Mouse (Mus musculus) forebrain, embryonic 12.5 days (tissue): ENCODE data around the gene Fam117b. TPM values are rescaled to one million over a fixed set of nuclear protein-coding genes. Genes with fewer than 3 reads are reported as not detected.

Experiments used
- ATAC-seq: fragments of 200-750 bp; cut with Nextera tagmentation; 2 replicates; pipeline ENCODE4 v1.8.0; 2017; ENCODE audit warnings: moderate TSS enrichment; ENCODE audit not compliant: low FRiP score
- H3K27ac ChIP-seq: fragments of 300-500 bp; sonication (generic); 2 replicates; pipeline ENCODE4 v1.5.1; 2016; ENCODE audit warnings: mild to moderate bottlenecking
- H3K27me3 ChIP-seq: fragments of 300-500 bp; sonication (generic); 2 replicates; pipeline ENCODE4 v1.6.1; 2016; ENCODE audit warnings: mild to moderate bottlenecking
- H3K36me3 ChIP-seq: fragments of 300-500 bp; sonication (generic); replicated peaks from 2 replicates; pipeline ENCODE4 v1.6.1; 2016; ENCODE audit warnings: mild to moderate bottlenecking
- H3K4me1 ChIP-seq: fragments of 300-500 bp; sonication (generic); 2 replicates; pipeline ENCODE4 v1.6.1; 2016
- H3K4me2 ChIP-seq: fragments of 300-500 bp; sonication (generic); 2 replicates; pipeline ENCODE4 v1.6.1; 2016; ENCODE audit warnings: mild to moderate bottlenecking, moderate library complexity
- H3K4me3 ChIP-seq: fragments of 300-500 bp; sonication (generic); replicated peaks from 2 replicates; pipeline ENCODE4 v1.5.1; 2016; ENCODE audit warnings: mild to moderate bottlenecking
- H3K9ac ChIP-seq: fragments of 300-500 bp; sonication (generic); 2 replicates; pipeline ENCODE4 v1.6.1; 2016; ENCODE audit warnings: mild to moderate bottlenecking
- H3K9me3 ChIP-seq: fragments of 300-500 bp; sonication (generic); 2 replicates; pipeline ENCODE4 v1.6.1; 2016
- WGBS: fragments of 180-500 bp; shearing (Covaris S2); methylation state at CpG from one replicate; pipeline ENCODE4 v1.1.7; 2016; 5-methylcytosine and 5-hydroxymethylcytosine counted together
- polyA plus RNA-seq: library from polyadenylated mRNA; unstranded; fragments of >200 nt; fragmentation: Nextera tagmentation; extraction: Ambion mirVana; gene quantifications from 2 replicates; pipeline ENCODE4 v1.2.1, GENCODE M21; 2016

Gene Fam117b
- polyA plus RNA-seq, 1 experiment from 2014 or later: 23.4 TPM

- Histone ChIP-seq H3K36me3 (no peaks in the 10 kb centered on the region), H3K4me3 (no peak overlapping the region), H3K9me3 (no peaks in the 10 kb centered on the region), H3K9ac (no peak overlapping the region), H3K4me2 (no peak overlapping the region), H3K27me3 (no peaks in the 10 kb centered on the region), H3K4me1 (no peaks in the 10 kb centered on the region), H3K27ac (no peak overlapping the region)
- WGBS: 89% methylated on average over 2 of the region's 2 CpGs
- ATAC-seq: no peak
These were observed 13.1 kb upstream of the Fam117b start for GRCm38 (mm10) chr1:59899679-59900078.

DNA sequence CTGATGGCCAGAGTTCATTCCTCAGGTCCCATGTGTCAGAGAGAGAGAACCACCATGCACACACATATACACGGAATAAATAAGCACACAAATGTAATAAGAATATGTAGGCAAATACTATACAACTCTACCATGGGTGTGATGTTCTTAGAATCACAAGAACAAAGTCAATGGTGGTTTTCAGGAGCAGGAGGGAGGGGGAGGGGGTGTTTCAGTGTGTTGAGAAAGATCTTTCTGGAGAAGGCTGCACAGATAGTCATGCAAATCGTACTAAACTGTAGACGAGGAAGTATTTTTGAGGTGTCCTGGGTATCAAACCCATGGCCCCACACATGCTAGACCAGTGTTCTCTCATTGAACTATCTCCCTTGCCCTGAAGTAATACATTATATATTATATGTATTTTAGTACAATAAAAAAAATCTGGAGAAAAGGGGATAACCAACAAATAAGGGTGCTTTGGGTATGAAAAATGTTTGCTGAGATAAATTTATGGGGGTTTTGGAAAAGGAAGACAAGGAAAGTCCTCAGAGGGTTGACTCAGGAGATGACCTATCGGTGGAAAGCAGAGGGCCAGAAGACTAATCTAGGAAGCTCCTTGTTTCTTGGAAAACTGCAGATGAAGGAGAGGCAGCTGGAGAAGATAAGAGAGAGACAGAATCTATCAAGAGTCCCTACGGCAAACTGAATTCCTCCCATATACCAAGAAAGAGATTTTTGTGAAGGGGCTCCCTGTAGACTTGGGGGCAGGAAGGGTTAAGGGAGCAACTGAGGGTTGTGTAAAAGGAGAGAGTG lies 11.5 kb upstream of the Fam117b start:
- 89% methylated on average over 5 of the region's 5 CpGs for WGBS

DNA sequence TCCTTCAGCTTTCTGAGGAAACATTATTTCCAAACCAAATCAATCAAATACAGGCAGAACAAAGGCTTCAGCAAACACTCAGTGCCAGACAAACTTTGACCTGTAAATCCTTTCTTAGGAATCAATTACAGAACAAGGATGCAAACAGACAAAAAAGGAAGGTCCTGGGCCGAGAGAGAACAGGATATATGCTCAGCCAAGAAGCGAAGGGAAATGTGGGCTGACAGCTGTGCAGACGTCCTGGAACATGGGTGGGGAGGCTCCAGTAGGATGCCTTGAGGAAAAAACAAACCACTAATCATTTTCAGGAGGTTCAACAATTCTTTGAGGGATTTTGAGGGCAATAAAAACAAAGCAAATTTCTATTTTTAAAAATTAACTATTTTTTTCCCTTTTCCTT lies 10.2 kb upstream of the Fam117b start:
- no peak overlapping the region for H3K4me3 ChIP-seq
- no peaks in the 10 kb centered on the region for H3K27me3 ChIP-seq
- H3K9ac ChIP-seq: no peak overlapping the region
- 43% methylated on average over 3 of the region's 3 CpGs for WGBS
- no peaks in the 10 kb centered on the region for H3K4me1 ChIP-seq
- no peaks in the 10 kb centered on the region for H3K36me3 ChIP-seq
- no peaks in the 10 kb centered on the region for H3K9me3 ChIP-seq
- H3K4me2 ChIP-seq: no peak overlapping the region
- no peak overlapping the region for H3K27ac ChIP-seq
- no peak for ATAC-seq

More for the DNA sequence above, 11.5 kb upstream of the Fam117b start:
- no peak for ATAC-seq
- H3K27ac ChIP-seq: no peak overlapping the region
- H3K9me3 ChIP-seq: no peaks in the 10 kb centered on the region
- H3K4me2 ChIP-seq: no peak overlapping the region
- H3K27me3 ChIP-seq: no peaks in the 10 kb centered on the region
- H3K4me3 ChIP-seq: no peak overlapping the region
- no peak overlapping the region for H3K9ac ChIP-seq
- no peaks in the 10 kb centered on the region for H3K36me3 ChIP-seq
- no peaks in the 10 kb centered on the region for H3K4me1 ChIP-seq

DNA sequence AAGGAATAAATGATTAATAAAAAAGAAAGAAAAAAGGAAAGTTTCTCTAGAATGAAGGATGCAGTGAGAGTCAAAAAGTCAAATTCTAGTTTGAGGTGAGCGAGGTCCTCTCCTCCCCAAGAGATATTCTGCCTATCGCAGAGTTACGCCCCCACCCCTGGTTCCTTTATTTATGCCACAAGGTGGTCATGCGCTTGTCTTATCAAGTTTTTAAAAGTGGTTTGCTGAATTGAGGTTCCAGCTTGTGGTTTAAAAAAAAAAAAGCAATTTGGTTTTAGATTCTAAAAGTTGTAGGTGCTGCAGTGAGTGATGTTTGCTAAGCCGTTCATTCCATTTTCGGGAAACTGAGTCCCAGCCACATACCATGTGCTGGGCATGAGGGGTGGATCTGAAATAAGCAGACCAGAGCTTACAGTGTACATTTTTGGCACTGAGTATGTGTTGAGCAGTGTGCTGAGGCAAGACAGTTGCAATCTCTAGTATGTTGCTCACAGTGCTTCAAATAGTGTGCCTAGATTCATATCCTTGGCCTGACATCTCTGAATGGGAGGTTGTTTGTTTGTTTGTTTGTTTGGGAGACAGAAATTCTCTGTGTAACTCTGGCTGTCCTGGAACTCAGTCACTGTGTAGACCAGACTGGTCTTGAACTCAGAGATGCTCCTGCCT lies 8.0 kb upstream of the Fam117b start:
- no peaks in the 10 kb centered on the region for H3K36me3 ChIP-seq
- no peak overlapping the region for H3K4me2 ChIP-seq
- no peak overlapping the region for H3K9ac ChIP-seq
- no peak overlapping the region for H3K4me3 ChIP-seq
- no peaks in the 10 kb centered on the region for H3K27me3 ChIP-seq
- no peaks in the 10 kb centered on the region for H3K9me3 ChIP-seq
- ATAC-seq: no peak
- no peaks in the 10 kb centered on the region for H3K4me1 ChIP-seq
- H3K27ac ChIP-seq: no peak overlapping the region
- WGBS: 95% methylated on average over 6 of the region's 6 CpGs

GRCm38 (mm10) chr1:59905916-59906315 lies 6.9 kb upstream of the Fam117b start:
- Histone ChIP-seq H3K9ac (no peak overlapping the region), H3K4me2 (no peak overlapping the region), H3K27me3 (no peaks in the 10 kb centered on the region), H3K4me3 (no peak overlapping the region), H3K9me3 (no peaks in the 10 kb centered on the region), H3K36me3 (no peaks in the 10 kb centered on the region), H3K27ac (no peak overlapping the region), H3K4me1 (no peaks in the 10 kb centered on the region)
- 82% methylated on average over 2 of the region's 2 CpGs for WGBS
- ATAC-seq: no peak

- no peaks in the 10 kb centered on the region for H3K27me3 ChIP-seq
- H3K4me2 ChIP-seq: no peak overlapping the region
- 90% methylated on average over 13 of the region's 13 CpGs for WGBS
- H3K27ac ChIP-seq: no peak overlapping the region
- no peak overlapping the region for H3K4me3 ChIP-seq
- H3K4me1 ChIP-seq: no peaks in the 10 kb centered on the region
- ATAC-seq: no peak
- no peaks in the 10 kb centered on the region for H3K36me3 ChIP-seq
- H3K9me3 ChIP-seq: no peaks in the 10 kb centered on the region
- H3K9ac ChIP-seq: no peak overlapping the region
These were observed 5.8 kb upstream of the Fam117b start for GRCm38 (mm10) chr1:59906819-59907521.

DNA sequence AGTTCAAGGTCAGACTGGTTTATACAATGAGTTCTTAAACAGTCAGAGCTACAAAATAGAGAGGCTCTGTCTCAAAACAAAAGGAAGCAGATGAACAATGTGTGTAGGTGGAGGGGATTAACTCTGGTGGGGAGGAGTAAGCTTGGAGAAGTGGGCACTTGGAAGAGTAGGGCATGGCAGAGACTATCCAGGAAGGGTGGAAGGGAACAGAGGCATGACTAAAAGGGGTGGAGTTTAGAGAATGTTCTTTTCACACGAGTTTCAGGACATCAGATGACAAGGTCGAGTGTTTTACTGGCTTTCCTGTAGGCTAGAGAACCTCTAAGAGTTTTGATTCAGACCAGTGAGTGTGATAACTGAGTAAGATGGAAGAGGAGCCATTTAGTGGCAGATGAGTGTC lies 5.1 kb upstream of the Fam117b start:
- ATAC-seq: no peak
- Histone ChIP-seq H3K27me3 (no peaks in the 10 kb centered on the region), H3K4me1 (no peaks in the 10 kb centered on the region), H3K4me2 (no peak overlapping the region), H3K27ac (no peak overlapping the region), H3K36me3 (no peaks in the 10 kb centered on the region), H3K9ac (no peak overlapping the region), H3K4me3 (no peak overlapping the region), H3K9me3 (no peaks in the 10 kb centered on the region)
- 42% methylated on average over 2 of the region's 2 CpGs for WGBS

DNA sequence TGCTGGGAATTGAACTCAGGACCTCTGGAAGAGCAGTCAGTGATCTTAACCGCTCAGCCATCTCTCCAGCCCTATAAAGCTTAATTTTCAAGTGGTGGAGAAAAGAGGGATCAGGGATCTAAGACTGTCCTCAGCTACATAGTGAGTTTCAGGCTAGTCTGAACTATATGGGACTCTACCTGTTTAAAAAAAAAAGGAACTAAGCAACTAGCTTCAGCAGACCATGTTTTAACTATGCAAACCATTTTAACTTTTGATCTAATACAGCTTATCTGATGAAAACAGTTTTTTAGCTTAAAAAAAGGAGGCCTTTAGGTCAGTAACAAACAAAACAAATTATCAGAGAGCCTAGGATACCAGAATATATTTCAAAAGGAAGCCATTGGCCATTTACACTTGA lies 1.9 kb upstream of the Fam117b start:
- no peak overlapping the region for H3K4me3 ChIP-seq
- no peaks in the 10 kb centered on the region for H3K36me3 ChIP-seq
- no peak overlapping the region for H3K9ac ChIP-seq
- no peak overlapping the region for H3K4me2 ChIP-seq
- H3K27ac ChIP-seq: no peak overlapping the region
- WGBS: 92% methylated on average over 1 of the region's 1 CpGs
- H3K27me3 ChIP-seq: no peaks in the 10 kb centered on the region
- peaks cover 23% of the 10 kb centered on the region for H3K4me1 ChIP-seq
- no peaks in the 10 kb centered on the region for H3K9me3 ChIP-seq
- ATAC-seq: no peak

GRCm38 (mm10) chr1:59913195-59913868 lies 526 bp downstream of the Fam117b start:
- H3K27me3 ChIP-seq: no peaks in the 10 kb centered on the region
- peak overlapping the region; percentile 81 for H3K4me2 ChIP-seq
- peak; percentile 47 for ATAC-seq
- H3K9ac ChIP-seq: peak overlapping the region; percentile 96
- no peaks in the 10 kb centered on the region for H3K36me3 ChIP-seq
- WGBS: under 1% methylated on average over 77 of the region's 98 CpGs
- H3K4me1 ChIP-seq: peaks cover 25% of the 10 kb centered on the region
- no peaks in the 10 kb centered on the region for H3K9me3 ChIP-seq
- H3K4me3 ChIP-seq: peak overlapping the region; percentile 93
- H3K27ac ChIP-seq: peak overlapping the region; percentile 92

DNA sequence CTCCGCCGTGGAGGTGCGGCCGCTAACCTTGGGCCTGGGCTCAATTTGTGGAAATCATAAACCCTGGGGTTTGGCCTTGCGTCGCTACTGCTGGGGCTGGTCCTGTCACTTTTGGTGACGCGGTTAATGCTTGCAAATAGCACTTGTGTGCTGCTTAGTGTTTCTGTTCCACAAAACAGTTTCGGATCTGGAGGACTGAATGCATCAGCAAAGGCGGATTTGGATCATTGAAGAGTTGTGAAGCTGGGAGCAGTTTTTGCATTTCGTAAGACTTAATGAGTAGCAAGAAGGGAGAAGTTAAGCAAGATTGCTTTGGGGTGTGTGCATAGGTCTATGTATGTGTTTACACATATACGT lies 1.0 kb downstream of the Fam117b start:
- Histone ChIP-seq H3K9ac (peak overlapping the region; percentile 96), H3K27me3 (no peaks in the 10 kb centered on the region), H3K4me2 (peak overlapping the region; percentile 81), H3K27ac (peak overlapping the region; percentile 92; the same call in 1 of the 2 replicates), H3K4me3 (peak overlapping the region; percentile 93), H3K9me3 (no peaks in the 10 kb centered on the region), H3K4me1 (peaks cover 25% of the 10 kb centered on the region), H3K36me3 (no peaks in the 10 kb centered on the region)
- ATAC-seq: no peak
- 4% methylated on average over 12 of the region's 12 CpGs for WGBS

GRCm38 (mm10) chr1:59914799-59915198 lies 2.0 kb downstream of the Fam117b start:
- Histone ChIP-seq H3K27ac (no peak overlapping the region), H3K4me2 (peak overlapping the region; percentile 81), H3K9ac (no peak overlapping the region), H3K4me1 (peaks cover 25% of the 10 kb centered on the region), H3K27me3 (no peaks in the 10 kb centered on the region), H3K9me3 (no peaks in the 10 kb centered on the region), H3K4me3 (peak overlapping the region; percentile 93), H3K36me3 (no peaks in the 10 kb centered on the region)
- 50% methylated on average over 3 of the region's 3 CpGs for WGBS
- ATAC-seq: no peak
